Mouse (Mus musculus) lung, adult 18-20 months (tissue): ENCODE data around the gene Armc8.
"Not testable (repeated sequence)": the region's sequence is repeated elsewhere in the genome, so short reads cannot be mapped to it uniquely, and the experiment has no call there.

Source experiments
- DNase-seq, 2 experiments: peaks; one replicate each; pipeline ENCODE4 v3.0.0; 2022; ENCODE audit warnings: mixed read lengths in 2 of 2

Armc8 gene

DNA sequence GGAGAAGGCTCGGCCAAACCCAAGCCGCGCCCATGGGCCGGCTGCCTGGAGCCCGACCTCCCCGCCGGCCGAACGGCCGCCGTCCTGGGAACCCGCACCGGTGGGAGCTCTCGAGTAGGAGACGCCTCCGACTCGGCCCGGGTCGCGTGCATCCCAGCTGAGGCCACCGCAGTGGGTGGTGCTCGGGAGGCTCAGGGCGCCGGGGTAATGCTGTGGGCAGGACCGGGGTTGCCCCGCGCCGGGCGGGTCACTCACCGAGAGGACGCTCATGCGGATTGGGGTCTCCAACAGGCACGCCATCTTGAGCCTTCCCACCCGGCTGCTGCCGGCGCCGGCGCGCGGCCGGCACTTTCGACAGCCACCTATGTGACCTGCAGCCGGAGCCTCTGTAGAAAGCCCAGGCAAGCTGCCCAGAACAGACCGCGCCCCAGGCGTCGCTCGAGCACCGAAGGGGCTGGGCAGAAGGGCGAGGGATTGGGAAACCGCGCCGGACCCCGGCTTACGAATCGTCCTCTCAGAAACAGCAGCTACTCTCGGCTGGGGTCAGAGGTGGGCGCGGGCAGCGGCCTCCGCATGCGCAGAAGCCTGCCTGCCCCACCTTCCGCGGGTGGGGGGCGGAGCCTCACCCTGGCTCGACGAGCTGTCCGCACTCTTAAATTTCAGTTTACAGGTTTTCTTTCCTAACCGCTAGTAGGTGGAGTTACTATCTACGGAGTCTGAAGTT is at the start of gene Armc8:
Gene Armc8, minus strand, starts transcription at position 553 of the 724 bp plus-strand sequence.
- peak; percentile 91 to 93 for DNase-seq

DNA sequence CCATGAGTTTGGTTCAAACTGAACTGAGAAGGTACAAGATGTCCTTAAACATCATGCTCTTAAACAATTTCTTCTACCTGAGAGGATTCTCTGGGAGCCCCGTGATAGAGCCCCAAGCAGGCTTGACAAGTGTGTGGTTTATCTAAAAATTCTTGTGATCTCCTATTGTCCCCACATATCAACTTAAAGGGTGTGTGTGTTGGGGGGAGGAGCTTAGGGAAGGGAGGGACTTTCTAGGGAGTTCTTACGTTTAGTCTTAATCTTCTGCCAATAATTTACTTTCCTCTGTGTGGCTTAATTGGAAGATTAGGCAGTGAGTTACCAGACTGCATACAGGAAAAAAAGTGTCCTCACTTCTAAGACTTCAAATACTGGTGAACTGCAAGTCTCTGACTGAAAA is 43.5 kb upstream of the Armc8 start, which contains the start of gene A4gnt:
Gene A4gnt, plus strand, starts transcription at position 301 of the 400 bp plus-strand sequence.
- DNase-seq: no peak

DNA sequence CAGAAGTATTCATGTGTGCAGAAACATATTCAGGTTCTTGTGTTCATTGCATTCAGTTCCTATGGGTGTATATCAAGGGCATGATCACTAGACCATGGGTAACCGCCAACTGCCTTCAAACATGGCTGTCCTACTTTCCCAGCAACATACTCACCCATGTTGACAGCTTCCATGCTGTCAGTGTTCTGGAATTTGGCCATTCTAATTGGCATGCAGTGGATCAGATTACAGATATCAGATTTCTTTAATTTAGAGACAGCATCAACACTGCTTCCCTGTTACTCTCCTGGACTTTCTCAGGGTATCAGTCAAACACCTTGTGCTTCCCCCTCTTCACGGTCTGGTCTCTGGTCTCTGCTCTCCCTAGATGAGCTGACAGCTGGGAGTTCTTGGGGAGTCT is 34.9 kb upstream of the Armc8 start:
- DNase-seq: no peak

DNA sequence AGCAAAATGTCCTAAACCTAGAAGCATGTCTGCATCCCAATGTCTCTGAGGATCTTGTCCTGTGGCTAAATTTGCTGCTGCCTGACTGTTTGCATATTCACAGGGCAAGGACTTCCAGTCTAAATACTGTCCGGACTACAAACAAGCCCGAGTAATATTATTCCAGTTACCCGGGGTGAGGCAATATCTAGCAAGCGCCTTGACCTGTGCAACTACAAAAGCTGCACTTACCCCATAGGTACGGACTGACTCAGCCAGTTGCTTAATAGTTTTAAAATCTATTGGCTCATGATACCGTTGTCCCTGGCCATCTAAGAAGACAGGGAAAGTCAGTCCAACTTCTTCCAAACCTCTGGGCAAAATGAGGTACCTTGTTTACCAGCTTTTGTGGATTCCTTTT is 30.4 kb upstream of the Armc8 start:
- not testable (repeated sequence) for DNase-seq

DNA sequence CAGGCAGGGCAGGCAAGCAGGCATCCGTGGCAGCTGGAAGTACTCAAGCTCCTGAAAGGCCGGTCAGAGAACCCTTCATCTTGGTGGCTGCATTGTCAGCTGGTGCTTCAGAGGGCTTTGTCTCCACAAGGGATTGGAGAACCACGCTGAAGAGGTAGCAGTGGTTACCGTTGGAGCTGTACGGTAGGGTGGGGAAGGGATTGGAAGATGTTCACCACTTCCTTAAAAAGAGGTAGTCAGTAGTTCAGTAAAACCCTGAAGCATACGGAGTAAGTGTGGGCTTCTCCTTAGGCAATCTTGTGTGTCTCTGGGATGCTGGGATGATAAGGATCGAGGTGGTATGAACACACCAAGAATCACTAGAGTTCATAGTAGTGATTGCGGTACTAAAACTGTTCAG is 22.4 kb upstream of the Armc8 start:
- DNase-seq: no peak

DNA sequence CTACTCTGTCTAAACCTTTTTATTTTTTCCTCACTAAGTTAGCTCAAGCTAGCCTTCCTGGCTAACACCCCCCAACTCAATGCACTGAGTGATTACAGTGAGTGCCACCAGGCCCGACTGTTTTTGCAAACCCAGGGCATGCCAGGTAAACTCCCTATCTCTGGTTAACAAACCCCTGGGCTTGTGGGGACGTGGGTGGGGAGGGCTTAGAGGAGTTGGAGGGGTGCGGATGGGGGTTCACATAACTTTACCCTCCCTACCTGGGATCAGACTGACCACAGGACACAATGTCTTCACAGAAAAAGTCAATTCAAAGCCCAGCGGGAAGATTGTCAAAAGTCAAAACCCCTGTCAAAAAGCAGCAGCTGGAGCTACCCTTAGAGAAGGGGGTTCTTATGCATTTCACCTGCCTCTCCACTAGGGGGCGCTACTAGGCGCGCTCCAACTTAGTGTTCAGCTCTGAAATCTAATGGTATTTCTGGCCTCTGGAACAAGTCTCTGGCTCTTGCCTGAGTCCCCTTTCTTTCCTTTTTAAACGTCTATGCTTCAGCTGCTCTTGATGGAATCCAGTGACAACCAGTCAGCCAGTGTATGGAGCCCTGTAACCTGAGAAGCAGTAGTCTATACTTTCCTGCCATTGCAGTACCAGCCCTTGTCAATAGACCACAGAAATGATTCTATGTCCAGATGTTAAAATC is 19.0 kb upstream of the Armc8 start:
- DNase-seq: peak; percentile 12 to 47

DNA sequence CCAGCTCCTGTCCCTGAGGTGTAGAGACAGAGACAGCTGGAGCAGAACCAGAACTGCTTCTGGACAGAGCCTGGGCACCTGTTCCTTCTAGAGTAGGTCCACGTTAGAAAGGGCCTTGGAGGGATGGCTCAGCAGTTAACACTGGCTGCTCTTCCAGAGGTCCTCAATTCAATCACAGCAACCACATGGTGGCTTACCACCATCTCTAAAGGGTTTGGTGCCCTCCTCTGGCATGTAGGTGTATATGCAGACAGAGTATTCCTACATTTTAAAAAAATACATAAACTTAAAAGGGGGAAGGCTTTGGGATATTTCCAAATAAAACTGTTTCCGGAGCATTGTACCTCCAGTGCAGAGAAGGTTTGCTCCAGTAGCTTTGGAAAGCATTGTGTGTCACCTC is 12.0 kb upstream of the Armc8 start:
- DNase-seq: peak in 1 of 2 experiments; percentile 26

DNA sequence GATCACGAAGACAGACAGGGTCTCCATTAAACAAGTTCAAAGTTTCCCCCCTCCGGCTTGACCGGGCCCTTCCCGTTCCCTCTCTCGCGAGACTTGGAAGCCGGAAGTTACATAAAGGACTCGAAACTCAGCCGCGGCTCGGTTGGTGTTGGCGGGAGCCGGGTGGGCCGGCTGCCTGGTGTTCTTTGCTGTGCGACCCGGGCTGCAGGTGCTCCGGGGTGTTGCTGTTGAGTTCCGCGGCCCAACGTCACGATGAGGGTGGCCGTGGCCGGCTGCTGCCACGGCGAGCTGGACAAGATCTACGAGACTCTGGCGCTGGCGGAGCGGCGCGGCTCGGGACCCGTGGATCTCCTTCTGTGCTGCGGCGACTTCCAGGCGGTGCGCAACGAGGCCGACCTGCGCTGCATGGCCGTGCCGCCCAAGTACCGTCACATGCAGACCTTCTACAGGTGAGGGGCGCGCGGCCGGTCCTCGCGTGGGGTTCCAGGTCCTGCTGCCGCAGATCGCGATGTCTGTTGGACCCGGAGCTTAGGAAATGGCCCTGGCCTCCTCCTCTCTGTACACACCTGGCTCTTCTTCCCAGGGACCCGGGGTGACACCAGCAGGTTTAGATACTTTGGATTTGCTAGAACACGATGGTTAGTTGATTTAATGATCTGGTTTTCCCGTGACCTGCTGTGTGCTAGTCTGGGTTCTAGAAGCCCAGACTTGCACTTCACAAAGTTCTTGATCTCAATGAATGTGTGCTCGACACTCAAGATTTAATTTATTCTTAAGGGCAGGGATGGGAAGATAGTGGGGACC is 7.2 kb upstream of the Armc8 start, which contains the start of gene Dbr1:
Gene Dbr1, plus strand, starts transcription at position 123 of the 804 bp plus-strand sequence.
- DNase-seq: peak; percentile 92 to 94

DNA sequence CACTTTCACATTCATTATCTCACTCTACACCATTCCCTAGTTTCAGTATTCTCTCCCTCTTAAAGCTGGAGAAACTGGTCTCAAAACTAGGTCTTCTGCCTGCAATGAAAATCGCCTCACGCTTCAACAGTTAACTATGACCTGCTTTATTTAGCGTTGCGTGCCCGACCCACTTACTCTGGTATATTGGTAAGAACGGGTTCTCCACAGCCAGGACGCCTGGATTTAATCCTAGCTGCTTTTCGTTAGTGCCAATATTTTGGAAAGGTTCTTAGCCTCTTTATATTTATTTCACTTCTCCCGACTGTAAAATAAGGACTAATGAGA is 335 bp upstream of the Armc8 start:
- peak in 1 of 2 experiments; percentile 15 for DNase-seq

DNA sequence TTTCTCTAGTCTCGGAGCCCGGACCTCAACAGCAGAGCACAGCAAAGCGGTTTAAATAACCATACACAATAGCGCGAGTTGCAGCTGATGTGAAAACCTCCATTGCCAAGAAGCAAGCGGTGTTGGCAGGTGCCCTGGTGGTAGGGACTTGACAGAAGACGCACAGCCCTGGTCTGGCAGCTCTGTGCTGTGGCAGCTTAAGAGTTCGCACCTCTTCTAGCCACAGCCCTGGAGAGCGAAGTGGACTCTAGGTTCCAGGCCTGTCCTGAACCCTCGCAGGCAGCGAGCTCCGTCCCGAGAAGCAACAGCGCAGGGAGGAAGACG is 714 bp downstream of the Armc8 start:
- no peak for DNase-seq

DNA sequence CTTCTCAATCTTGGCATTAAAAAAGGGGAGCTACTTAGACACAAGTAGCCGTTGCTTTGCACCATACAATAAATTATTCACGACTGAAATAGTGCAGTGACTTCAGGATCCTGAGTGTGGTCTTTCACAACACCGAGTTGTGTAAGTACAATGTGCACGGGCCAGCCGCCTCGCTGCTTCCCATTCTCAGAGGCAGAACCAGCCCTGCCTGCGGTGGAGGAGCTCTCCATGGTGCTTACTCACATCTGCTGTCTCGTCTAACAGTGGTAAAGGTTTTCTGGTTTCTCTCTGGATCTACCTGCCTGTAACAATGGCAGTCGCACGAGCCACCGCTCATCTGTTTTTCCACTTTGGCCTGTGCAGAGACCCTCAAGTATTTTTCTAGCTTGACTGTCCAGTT is 5.0 kb downstream of the Armc8 start:
- DNase-seq: peak; percentile 71 to 83

DNA sequence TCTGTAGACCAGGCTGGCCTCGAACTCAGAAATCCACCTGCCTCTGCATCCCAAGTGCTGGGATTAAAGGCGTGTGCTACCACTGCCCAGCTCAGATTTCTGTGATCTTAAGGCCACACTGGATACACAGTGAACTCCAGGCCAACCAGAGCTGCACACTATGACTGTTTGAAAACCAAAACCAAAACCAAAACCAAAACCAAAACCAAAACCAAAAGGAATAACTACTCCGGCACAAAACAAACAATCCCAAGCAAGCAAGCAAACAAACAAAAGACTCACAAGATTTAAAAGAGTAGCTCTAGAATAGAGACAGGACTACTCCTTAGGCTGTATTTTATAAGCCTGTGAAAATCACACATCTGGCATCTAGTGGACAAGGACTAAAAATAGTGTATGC is 8.3 kb downstream of the Armc8 start:
- no peak for DNase-seq

DNA sequence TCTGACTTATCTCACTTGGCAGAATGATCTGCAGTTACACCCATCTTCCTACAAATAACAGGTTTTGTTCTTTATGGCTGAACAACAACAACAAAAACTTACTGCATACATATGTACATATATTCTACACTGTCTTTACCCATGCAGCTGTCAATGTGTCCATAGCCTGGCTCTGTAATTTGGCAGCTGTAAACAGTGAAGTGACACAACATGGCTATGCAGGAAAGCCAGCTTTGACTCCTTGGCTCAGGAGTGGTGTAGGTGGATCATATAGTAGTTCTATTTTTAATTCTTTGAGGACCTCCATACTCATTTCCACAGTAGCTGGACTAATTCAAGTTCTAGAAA is 9.2 kb downstream of the Armc8 start:
- no peak for DNase-seq

DNA sequence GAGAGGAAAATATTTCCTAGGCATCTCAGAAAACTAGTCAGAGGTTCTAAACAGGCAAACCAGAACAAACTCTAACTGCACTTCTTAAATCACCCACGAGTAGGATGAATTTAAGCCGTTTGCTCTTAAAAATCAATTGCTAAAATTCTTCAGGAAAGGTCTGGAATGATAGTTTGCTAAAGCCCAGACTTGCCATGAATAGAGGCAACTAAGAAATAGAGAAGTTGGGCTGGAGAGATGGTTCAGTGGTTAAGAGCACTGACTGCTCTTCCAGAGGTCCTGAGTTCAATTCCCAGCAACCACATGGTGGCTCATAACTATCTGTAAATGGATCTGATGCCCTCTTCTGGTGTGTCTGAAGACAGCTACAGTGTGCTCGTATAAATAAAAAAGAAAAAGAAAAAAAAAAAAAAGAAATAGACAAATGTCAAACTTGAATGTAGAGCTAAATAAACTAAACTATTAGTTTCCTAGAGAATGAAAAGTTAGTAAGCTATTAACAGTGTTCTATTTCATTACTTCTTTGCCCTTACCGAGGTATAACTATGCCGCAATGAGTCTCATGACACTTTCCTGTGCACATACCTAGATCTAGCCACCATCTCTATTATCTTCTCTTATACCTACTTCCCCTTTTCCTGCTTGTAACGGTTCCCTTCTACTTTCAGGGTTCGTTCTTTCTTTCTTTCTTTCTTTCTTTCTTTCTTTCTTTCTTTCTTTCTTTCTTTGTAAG is 9.7 kb downstream of the Armc8 start:
- DNase-seq: no peak

DNA sequence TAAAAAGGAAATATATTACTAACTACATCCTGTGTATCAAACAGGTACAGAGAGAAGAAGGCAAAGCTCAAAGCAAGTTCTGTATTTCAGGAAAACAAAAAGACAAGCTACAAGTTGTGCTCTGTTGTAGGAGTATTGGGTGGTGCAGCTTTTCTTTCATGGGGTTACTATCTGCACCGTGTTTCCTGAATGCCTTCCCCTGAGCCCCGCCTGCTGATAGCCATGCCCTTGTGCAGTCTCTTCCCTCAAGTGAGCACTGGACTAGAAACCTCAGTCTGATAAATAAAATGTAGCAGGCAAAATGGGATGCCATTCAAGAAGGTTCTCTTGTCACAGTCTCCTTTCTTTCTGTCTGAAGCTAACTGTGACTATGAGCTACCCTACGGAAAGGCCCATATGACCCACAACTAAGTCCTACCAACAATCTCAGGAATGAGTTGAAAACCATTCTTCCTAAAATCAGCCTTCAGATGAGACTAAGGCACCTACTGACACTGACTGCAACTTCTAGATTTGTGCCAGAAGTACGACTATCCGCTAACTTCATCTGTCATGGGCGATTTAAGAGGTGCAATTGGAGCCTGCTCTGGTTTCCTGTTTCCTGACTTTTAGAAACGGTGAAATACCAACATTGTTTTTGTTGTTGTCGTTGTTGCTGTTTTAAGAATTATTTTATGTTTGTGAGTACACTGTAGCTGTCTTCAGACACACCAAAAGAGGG is 11.0 kb downstream of the Armc8 start:
- DNase-seq: no peak

DNA sequence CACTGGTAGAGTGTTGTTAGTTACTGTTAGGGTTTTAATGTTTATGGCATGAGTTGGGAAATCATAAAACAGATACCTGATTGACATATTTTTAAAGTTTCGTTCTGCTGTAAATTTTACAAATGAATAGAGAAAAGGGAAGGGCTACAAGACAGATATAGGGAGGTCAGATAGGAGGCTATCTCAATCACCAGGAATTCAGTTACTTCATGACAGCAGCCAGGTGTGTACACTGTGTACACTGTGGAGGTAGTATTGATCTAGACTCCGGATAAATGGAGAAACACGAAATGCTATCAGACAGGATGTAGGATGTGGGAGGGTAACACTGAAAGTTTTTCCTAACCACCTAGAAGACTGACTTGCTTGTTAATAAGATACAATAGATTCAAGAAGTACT is 13.4 kb downstream of the Armc8 start:
- DNase-seq: no peak

DNA sequence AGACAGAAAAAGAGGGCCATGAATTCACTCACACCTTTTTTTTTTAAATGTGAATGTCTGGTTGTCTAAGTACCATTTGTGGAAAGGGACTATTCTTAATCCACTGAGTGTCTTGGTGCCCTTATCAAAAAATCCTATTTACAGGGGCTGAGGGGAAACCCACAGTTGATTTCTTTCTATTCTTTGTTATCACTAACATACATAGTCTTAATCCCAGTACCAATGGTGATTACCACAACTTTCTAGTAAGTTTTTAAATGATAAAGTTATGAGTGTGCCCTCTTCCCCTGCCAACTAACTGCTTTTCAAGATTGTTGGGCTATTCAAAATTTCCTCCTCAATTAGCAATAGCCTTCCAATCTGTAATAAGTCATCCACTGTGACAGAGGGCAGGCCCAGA is 14.6 kb downstream of the Armc8 start:
- no peak for DNase-seq

DNA sequence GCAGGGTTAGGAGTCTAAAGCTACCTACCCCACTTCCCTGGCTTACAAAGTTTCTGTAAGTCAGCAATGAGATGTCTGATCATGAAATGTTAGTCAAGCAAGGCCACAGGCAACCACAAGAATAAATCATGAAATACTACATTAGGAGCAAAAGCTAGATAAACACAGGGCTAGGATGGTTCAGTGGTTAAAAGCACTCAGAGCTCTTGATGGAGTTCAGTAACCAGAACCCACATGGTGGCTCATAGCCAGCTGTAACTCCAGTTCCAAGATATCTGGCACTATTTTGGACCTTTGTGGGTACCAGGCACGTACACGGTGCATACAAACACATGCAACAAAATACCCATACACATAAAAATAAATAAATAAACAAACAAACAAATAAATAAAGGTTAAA is 15.7 kb downstream of the Armc8 start:
- no peak for DNase-seq

DNA sequence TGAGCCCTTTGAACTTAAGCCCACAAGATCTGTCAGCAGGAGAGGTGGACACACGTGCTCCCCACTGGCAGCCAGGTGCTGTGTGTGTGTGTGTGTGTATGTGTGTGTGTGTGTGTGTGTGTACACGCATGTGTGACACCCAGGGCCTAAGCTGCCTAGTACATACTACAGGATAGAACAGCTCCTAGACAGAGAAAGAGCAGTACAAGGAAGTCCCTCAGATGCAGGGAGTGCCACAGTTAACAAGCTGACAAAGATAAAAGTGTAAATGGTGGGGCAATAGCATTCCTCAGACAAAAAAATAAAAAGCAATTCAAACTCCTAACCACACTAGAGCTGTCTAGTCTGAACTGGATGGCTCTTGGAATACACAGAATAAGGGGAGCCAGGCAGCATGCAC is 16.6 kb downstream of the Armc8 start:
- no peak for DNase-seq

DNA sequence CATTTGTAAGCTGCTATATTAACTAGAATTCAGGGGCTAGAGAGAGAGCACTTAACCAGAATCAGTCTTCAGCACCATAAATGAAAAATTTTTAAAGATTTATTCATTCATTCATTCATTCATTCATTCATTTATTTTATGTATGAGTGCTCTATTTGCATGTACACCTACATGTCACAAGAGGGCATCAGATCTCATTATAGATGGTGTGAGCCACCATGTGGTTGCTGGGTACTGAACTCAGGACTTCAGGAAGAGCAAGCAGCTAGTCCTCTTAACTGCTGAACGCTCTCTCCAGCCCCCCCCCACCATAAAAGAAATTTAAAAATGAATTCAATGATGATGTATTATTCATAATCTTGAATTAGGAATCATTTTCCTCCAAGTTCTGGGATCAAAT is 22.4 kb downstream of the Armc8 start:
- DNase-seq: no peak

DNA sequence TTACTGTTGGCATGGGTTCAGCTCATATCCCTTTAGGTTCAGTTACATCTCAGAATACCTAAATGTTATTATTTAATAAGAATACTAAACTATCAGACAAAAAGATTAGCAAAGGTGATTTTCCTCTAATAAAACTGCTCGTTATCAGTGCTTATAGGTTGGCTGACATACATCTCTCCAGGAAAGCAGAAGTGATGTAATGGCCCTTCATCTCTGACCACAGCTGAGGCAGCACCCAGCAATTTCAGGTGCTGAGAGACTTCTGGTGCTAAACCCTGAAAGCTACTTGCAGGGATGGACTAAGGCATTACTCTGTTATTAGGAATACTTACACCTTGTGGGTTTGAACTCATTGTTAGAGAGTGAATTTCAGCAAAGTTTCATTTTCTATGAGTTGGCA is 36.8 kb downstream of the Armc8 start:
- no peak for DNase-seq

DNA sequence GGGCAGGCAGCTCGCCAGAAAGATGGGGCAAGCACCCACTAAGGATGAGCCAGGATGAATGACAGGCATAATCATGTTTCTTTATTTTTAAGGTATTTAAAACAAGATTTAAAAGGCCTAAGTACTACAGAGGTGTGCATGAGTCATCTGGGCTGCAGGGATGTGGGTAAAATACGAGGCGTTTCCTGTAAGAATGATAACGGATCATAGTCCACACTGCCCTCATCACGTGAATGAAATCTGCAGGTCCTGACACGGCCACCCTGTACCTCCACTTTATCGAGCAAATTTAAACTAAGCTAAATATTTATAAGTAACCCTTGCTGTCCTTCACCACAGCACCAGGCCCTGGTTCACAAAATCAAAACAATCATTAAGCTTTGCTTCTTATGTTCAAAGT is 62.8 kb downstream of the Armc8 start:
- DNase-seq: no peak

DNA sequence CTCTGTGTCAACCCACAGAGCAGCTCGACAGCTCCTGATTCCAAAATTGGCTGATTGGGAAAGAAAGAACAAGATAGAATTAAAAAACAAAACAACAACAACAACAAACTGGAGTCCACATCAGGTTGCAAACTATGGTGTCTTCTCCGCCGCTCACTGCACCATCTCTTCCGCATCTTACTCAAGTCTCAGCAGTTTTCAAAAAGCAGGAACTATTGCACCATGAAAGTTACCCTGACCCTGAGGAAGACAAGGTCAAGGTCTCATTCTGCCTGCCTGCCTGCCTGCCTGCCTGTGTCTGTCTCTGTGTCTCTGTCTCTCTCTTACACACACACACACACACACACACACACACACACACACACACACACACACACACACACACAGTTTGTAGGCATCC is 69.4 kb downstream of the Armc8 start:
- DNase-seq: no peak
